In the genomic region with DNA sequence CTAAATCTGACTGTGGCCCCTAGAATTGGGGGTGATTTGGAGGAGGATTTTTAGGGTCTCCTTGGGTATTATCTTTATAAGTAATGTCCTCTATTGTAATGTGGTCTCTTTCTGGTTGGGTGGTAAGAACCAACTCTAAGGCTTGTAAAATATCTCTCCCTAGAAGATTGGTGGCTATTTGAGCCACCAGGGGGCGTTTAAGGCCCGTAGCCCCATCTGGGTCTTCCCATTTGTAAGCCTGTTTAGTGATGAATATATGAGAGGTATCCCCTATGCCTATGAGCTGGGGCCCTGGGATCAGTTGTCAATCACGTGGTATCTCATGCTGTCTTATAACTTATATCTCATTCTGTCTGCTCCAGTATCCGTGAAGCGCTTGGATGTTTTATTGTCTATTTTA, we compare ENCODE assay signal across 11 mouse cellular contexts. TPM values are rescaled to one million over a fixed set of nuclear protein-coding genes. Genes with fewer than 3 reads are reported as not detected.
DNase-seq lines count a peak whose midpoint lies in the region; ATAC-seq and TF ChIP-seq lines count a peak whose summit lies in the region.
"Had no signal": no experiment of that assay in that cellular context is flagged by ENCODE, and none has a peak within 500 bp of the region (broad histone marks: within the 10 kb centered on the region; RNA-seq: fewer than 3 reads in every experiment).

No protein-coding gene starts in this region.

- no peaks in the 10 kb centered on the region for H3K27me3 ChIP-seq in spleen, adult 2 months (ENCODE audit: control insufficient read depth, insufficient read depth, low read length)
- H3K27me3 ChIP-seq: limb, embryonic 12.5 days had no signal

- TF ChIP-seq CTCF in spleen, adult 2 months (IDR thresholded peaks at IDR 0.05; ENCODE audit: extremely low read depth, insufficient read depth, insufficient read length, insufficient replicate concordance), result peak; percentile 16; the same call in 1 of the 2 replicates

- no peak for TF ChIP-seq POLR2A in spleen, adult 2 months (IDR thresholded peaks at IDR 0.05; ENCODE audit: low read depth, low read length)

- intact Hi-C loops in gastrocnemius, postnatal 14 days (cut with DNase I; ENCODE audit: low total_unique reads), result loop anchor here (10.0 kb wide), 1 partner anchor 46 kb away; a partner anchor contains a TSS

- H3K4me3 ChIP-seq in spleen, adult 2 months (ENCODE audit: extremely low read depth, insufficient read depth, insufficient read length), result no peak overlapping the region
- H3K4me3 ChIP-seq: erythroblast, embryonic 14.5 days; limb, embryonic 12.5 days had no signal

- WGBS in spleen, adult 2 months, result 65% methylated on average over 5 of the region's 5 CpGs

- no peaks in the 10 kb centered on the region for H3K4me1 ChIP-seq in spleen, adult 2 months (ENCODE audit: control insufficient read depth, insufficient read depth, insufficient read length)
- H3K4me1 ChIP-seq: limb, embryonic 12.5 days had no signal

- ATAC-seq in megakaryocyte-erythroid progenitor cell, adult 5-6 weeks (replicated peaks; ENCODE audit: low FRiP score, low TSS enrichment, poor library complexity, severe bottlenecking), result no peak

- peak; percentile 13 for DNase-seq in embryo, embryonic 10.5 days (ENCODE audit: low spot score)
- DNase-seq in embryo, embryonic 9.5 days (ENCODE audit: extremely low spot score), result no peak
- DNase-seq in spleen, adult 2 months (ENCODE audit: low read depth in 1 of 2, low spot score in 2 of 2), result peak in 1 of 2 experiments; percentile 57
- DNase-seq in spleen, adult 12 weeks (ENCODE audit: low spot score), result no peak
- DNase-seq in gastrocnemius, postnatal 14 days, result peak; percentile 24
- DNase-seq in lung, postnatal 36 days, result peak; percentile 65
- no peak for DNase-seq in left cerebral cortex, adult 8-10 months (ENCODE audit: low spot score in 2 of 2)

- no peaks in the 10 kb centered on the region for H3K36me3 ChIP-seq in spleen, adult 2 months (ENCODE audit: control insufficient read depth, insufficient read depth, low read length)
- H3K36me3 ChIP-seq: G1E; limb, embryonic 12.5 days had no signal

- H3K27ac ChIP-seq in spleen, adult 2 months (ENCODE audit: insufficient read depth, low read length), result no peak overlapping the region
- H3K27ac ChIP-seq: limb, embryonic 12.5 days had no signal

RNA-seq across cellular contexts. Expression of a gene that starts 3.6 kb away (rescaled TPM):
- polyA plus RNA-seq in spleen, adult 2 months (2012; rRNA removed), result 4.9 and 6.4 TPM in 2 replicates
- 1 to 10 TPM; 3.9 to 5.5 TPM for total RNA-seq in gastrocnemius, postnatal 14 days (2021)
- 1 to 10 TPM; 1.3 to 3.1 (median 1.8) TPM for total RNA-seq in left cerebral cortex, adult 8-10 months (2022)
- 52.2 and 72.8 TPM in 2 replicates for total RNA-seq in megakaryocyte-erythroid progenitor cell, adult 5-6 weeks (2014; fragmentation: Nextera tagmentation)
- total RNA-seq in megakaryocyte-erythroid progenitor cell, adult 5-6 weeks (2017), result 118 and 128 TPM in 2 replicates

RNA-seq across cellular contexts. Expression of a gene that starts 47.9 kb away (rescaled TPM):
- polyA plus RNA-seq in spleen, adult 2 months (2012; rRNA removed), result 4.3 TPM in 2 replicates
- total RNA-seq in gastrocnemius, postnatal 14 days (2021), result 10 to 100 TPM; 10.1 to 14.1 TPM
- 10 to 100 TPM; 33.0 to 35.3 (median 34.1) TPM for total RNA-seq in left cerebral cortex, adult 8-10 months (2022)
- total RNA-seq in megakaryocyte-erythroid progenitor cell, adult 5-6 weeks (2014; fragmentation: Nextera tagmentation), result 0.77 TPM in 1 of 2 replicates, not detected in the other
- total RNA-seq in megakaryocyte-erythroid progenitor cell, adult 5-6 weeks (2017), result 0.46 TPM in 1 of 2 replicates, not detected in the other
- polyA plus RNA-seq: G1E had no signal

RNA-seq across cellular contexts. Expression of a gene that starts 50.6 kb away (rescaled TPM):
- polyA plus RNA-seq in spleen, adult 2 months (2012; rRNA removed), result not detected in 2 replicates
- total RNA-seq in gastrocnemius, postnatal 14 days (2021), result not detected
- under 1 TPM in 1 of 4 experiments, not detected in 3; 0.14 TPM for total RNA-seq in left cerebral cortex, adult 8-10 months (2022)
- not detected in 2 replicates for total RNA-seq in megakaryocyte-erythroid progenitor cell, adult 5-6 weeks (2014; fragmentation: Nextera tagmentation)
- not detected in 2 replicates for total RNA-seq in megakaryocyte-erythroid progenitor cell, adult 5-6 weeks (2017)
- polyA plus RNA-seq: erythroblast, embryonic 14.5 days; G1E; limb, embryonic 12.5 days had no signal

Comparison
In these comparisons a context has a peak if more than half of its experiments do, and no peak if none do; other contexts are left out.
1. DNase-seq: peak in embryo, embryonic 10.5 days (single experiment), gastrocnemius, postnatal 14 days (single experiment) and lung, postnatal 36 days (single experiment); none in embryo, embryonic 9.5 days (single experiment), spleen, adult 12 weeks (single experiment) and left cerebral cortex, adult 8-10 months (0 of 2).
2. RNA of a gene that starts 3.6 kb away (total RNA-seq): 52.2 to 128 TPM in megakaryocyte-erythroid progenitor cell, adult 5-6 weeks; 3.9 to 5.5 TPM in gastrocnemius, postnatal 14 days and 1.3 to 3.1 TPM in left cerebral cortex, adult 8-10 months; every median in the first group is over 4 times any median in the second.
3. RNA of a gene that starts 47.9 kb away (total RNA-seq): 33.0 to 35.3 TPM in left cerebral cortex, adult 8-10 months and 10.1 to 14.1 TPM in gastrocnemius, postnatal 14 days; 0.46 to 0.77 TPM in megakaryocyte-erythroid progenitor cell, adult 5-6 weeks; every median in the first group is over 4 times any median in the second.